Mouse (Mus musculus) megakaryocyte-erythroid progenitor cell, adult 5-6 weeks (primary cell): ENCODE measurements at regions not wholly inside any gene's neighbourhood (a gene's known extent, or its start where the extent isn't known, plus 50 kb on each side); places are given as distances from the start of the nearest gene placed in this dataset.

Source experiments
- ATAC-seq: replicated peaks from 2 replicates; pipeline ENCODE4 v1.8.0; 2016; ENCODE audit warnings: mild to moderate bottlenecking, inconsistent platforms; ENCODE audit not compliant: severe bottlenecking, poor library complexity, low FRiP score, low TSS enrichment

DNA sequence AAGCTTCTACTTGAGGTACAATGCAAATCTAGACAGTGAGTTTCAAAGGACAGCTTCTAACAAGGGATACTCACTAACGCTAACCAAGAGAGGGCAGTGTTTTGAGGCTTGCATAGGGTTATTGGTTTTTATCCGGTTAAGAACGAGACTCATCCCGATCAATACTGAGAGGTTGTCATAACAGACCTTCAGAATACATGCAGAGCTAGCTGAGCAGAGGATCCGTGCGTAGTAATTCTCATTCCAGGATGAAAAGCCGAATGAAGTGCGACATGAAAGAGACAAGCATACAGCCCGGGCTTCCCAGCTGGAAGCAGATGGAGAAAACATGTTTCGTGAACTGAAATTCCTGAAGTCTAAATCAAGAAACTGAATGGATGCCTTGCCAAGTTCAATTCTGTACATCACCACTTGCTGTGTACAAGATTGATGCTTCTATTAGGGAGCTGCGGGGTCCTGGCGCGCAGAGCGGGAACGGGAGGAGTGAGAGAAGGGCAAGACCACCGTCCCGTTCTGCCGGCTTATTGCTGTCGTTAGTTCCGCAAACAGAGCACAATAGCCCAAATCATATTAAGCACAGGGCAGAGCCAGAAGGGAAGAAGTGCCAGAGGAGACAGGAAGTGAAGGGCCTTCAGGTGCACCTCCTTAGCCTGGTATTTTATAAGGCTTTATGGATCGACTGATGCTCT lies 65.4 kb upstream of the Tes start:
- ATAC-seq: no peak

DNA sequence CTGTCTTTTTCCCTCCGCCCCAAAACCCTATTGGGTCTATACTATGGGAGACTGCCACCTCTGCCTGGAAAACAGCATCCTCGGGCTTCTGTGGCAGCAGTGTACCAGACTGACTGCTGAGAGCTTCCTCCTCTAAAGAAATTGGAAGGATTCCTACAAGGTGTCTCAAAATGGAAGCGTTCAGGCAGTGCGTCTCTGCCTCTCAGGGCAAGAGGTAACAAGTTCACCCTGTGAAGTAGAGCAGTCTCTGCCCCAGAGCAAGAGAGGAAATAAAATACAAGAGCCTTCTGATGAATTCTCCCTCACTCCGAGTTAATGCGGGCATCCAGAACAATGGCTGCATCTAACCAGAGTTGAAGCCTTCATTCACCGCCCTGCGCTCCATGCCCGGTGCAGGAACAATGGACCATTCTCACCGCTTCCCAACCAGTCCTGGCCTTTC lies 69.4 kb upstream of the Tes start:
- no peak for ATAC-seq

DNA sequence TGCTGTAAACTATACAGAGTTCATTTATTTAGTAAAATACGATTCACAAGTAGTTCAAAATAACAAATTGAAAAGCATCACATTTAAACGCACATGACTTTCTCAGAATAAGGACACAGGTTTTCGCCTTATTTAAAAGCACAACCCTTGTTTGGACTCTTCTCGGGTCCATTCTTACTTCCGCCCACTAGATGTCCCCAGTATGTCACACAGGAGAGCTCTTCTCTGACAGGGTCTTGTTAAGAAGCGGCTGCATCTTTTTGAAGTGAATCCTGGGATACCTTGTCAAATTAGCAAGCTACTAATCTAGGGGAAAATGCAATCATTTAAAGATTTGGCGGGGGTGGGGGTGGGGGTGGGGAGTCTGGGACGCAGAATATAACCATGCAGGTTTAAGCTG lies 70.2 kb upstream of the Tes start:
- ATAC-seq: 0 out of 2 replicates have a peak, but pooled peaks have one; percentile 67

DNA sequence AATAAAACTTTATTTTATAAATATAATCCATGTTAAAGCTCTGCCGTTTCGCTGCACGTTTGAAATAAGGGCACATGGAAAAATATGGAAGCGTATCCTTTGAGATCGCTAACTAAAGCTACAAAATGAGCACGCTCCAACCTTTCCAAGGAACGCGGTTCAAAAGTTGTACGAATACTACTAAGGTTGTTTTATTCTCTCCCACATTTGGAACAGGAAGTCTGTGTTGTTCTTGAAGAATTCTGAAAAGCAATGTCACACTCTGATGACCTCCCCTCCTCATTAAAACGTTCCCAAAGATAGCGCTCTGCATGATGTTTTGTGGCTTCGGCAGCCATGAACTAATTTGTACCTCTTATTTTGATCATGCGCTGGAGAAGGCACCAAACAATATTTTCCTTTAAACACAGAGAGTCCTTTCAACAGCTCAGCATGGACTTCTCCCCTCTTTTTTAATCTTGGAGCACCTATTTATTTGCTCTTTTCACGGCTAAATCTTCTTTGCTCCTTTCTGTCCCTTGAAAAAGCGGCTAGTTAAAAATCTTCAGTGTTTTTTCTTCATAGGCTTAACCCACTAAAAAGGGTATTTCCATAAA lies 72.9 kb upstream of the Tes start:
- ATAC-seq: no peak

DNA sequence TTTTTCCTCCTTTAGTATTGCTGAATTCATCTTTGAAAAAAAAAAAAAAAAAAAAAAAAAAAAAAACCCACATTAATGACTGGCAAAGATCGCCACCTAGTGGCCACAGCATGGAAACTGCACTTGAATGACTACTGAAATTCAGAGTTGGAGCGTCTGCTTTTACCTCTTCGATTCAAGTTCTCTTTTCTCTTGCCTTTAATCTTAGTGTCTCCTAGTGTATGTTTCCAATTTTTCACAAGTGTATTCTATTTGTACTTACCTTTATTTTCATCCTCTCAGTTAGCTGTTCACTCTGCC lies 79.9 kb upstream of the Tfec start:
- ATAC-seq: no peak; the same call in 1 of the 2 replicates

DNA sequence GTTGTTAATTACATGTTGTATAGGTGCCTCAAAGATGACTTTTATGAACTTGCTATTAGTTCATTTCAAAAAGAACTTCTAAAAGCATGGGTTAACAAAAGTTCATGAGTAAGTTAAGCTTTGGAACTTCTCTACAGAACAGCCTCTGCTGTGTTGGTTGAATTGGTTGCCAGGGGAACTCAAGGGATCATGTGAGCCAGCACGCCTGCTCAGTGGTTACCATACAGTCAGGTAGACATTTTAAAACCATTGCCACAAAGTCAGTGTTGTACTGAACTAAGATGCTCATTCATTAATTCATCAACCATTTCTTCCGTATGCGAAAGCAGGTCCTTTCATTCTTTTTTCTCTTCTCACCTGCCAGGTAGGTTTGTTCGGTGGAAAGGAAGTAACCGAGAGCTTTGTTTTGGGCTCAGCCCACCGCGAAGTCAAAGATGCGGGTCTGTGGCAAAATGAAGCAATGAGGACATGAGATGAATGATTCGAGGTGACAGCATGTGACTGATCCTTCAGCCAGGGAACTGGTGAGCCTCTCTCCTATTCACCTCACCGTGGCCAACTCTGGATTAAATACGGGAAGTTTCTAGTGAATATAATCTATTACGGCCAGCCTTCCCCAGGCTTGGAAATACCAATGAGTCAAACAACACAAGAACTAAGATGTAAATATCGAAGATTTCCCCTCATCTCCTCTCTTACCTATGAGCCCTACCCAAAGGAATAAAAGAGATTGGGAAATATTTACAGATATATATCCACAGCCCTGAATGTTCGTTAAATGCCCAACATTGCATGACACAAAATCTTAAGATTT lies 79.4 kb upstream of the Tfec start:
- no peak for ATAC-seq

DNA sequence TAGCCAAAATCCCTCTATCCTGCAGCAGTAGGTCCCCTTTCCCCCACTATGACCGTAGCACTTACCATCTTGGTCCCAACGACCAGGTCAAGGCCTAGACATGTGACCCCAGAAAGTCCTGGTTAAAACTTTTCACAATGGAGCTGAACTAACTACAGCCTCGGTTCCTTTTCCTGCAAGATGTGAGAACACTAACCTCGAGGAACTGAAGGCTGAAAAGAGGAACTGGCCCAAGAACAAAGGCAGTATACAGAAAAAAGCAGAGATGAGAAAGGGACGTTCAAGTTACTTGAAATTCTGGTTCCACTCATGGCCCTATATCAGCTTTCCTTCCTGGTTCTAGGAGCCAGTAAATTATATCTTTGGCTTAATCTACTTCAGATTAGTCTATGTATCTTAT lies 67.4 kb upstream of the Tfec start:
- ATAC-seq: no peak

DNA sequence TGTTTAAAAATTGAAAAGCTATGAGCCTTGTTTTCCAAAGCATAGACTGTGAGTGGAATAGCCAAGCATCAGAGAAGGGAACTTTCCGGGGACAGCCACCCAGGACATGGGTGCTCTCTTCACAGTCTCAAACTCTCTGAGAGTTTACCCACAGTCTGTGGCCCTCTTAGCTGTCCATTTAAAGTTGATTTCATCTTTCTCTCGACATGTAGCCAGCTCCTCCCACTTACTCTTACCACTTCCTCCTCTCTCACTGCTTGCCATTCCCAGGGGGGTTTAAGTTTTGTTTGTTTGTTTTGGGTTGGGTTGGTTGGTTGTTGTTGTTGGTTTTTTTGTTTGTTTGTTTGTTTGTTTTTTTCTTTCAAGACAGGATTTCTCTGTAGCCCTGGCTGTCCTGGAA lies 66.1 kb upstream of the Tfec start:
- no peak for ATAC-seq

DNA sequence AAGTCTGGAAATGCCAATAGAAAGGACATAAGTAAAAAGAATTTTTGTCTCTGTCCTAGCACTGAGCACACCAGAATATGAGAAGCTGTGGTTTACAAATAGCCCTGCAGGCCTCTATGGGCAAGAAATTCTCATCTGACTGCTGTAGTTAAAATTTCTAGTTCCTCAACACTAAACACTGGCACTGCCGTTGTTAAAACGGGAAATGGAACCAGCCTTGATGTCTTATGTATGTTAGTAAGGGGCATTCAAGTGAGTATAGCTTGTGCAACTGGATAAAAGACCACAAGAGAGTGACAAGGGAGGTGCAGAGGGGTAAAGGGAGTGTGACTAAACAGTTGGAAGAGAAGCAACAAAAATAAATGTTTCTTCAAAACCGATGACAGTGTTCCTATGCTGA lies 65.7 kb upstream of the Tfec start:
- no peak for ATAC-seq

DNA sequence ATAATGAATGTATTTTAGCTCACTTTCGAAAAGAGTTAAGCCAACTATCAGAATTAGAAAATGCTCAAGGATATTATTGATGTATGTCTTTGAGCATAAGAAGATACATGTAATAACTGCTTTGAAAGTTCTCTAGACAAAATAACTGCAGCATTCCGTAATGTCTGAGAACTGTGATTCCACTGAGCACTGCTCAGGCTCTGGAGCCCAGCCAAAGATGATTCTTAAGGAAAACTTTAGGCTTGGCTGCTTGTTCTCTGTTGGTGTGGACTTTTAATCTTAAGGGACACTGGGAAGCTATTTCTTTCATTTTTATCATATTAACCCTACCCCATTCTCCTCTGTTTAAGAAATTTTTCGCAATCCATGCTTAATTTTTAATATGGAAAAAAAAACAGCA lies 59.9 kb upstream of the Tfec start:
- no peak for ATAC-seq

DNA sequence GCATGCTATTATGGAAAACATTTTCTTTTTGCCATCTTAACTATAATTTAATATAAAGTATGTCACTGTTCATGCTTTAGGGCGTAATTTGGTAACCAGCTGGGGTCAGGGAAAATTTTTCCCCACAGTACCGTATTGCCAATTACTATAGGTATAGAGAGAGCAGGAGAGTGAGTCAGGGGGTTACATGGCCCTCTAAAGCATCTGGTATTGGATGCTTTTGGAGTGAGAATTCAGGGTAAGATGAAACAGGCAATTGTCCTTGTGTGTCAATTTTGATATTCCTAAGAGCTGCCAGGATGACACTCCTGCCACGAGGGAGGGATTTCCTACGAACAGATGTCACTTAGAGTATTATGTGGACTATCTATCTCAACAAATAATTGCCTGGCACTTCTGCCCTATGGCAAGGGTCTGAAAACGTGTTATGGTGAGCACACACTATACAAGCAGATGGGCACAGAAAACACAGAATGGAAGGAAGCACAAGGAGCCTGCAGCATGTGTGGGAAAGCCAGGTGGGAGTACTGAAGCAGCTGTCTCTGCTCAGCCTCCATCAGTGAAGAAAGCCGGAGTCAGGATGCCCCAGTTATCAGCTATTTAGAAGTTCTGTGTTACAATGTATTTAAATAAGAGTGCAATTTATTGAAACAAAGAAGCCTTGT lies 58.7 kb upstream of the Tfec start:
- ATAC-seq: no peak
